Mouse (Mus musculus) ES-Bruce4 (cell line): ENCODE measurements at regions not wholly inside any gene's neighbourhood (a gene's known extent, or its start where the extent isn't known, plus 50 kb on each side); places are given as distances from the start of the nearest gene placed in this dataset.

Source experiments
- H3K27ac ChIP-seq: 2 replicates; pipeline ENCODE4 v1.5.1; 2012; ENCODE audit warnings: low read length, inconsistent platforms; ENCODE audit not compliant: insufficient read depth
- H3K27me3 ChIP-seq: 2 replicates; pipeline ENCODE4 v1.6.1; 2012; ENCODE audit warnings: mild to moderate bottlenecking, low read length, inconsistent platforms; ENCODE audit not compliant: control insufficient read depth, poor library complexity, insufficient read depth, severe bottlenecking
- H3K36me3 ChIP-seq: 2 replicates; pipeline ENCODE4 v1.6.1; 2012; ENCODE audit warnings: inconsistent platforms, mild to moderate bottlenecking, low read length, moderate library complexity; ENCODE audit not compliant: control insufficient read depth, poor library complexity, insufficient read depth, severe bottlenecking
- H3K4me1 ChIP-seq: one replicate; pipeline ENCODE4 v1.8.1; 2011; ENCODE audit warnings: low read length; ENCODE audit not compliant: control insufficient read depth, insufficient read depth
- H3K4me3 ChIP-seq: 2 replicates; pipeline ENCODE4 v1.5.1; 2011; ENCODE audit warnings: low read depth, mild to moderate bottlenecking, low read length
- H3K9ac ChIP-seq: 2 replicates; pipeline ENCODE4 v1.6.1; 2012; ENCODE audit warnings: low read depth, mild to moderate bottlenecking, inconsistent platforms; ENCODE audit not compliant: poor library complexity, severe bottlenecking
- H3K9me3 ChIP-seq: replicated peaks from 2 replicates; pipeline ENCODE4 v1.6.1; 2012; ENCODE audit warnings: mild to moderate bottlenecking, low read length, inconsistent platforms; ENCODE audit not compliant: control insufficient read depth, poor library complexity, insufficient read depth, severe bottlenecking
- CTCF ChIP-seq: IDR thresholded peaks from one replicate; pipeline ENCODE4 v1.8.1; 2011; ENCODE audit warnings: low read depth, low read length
- EP300 ChIP-seq: IDR thresholded peaks from 2 replicates; pipeline ENCODE4 v1.6.1; 2011; ENCODE audit warnings: low read depth, low read length; ENCODE audit not compliant: insufficient read depth
- POLR2A ChIP-seq: IDR thresholded peaks from one replicate; pipeline ENCODE4 v1.8.1; 2011; ENCODE audit warnings: low read length; ENCODE audit not compliant: insufficient read depth

DNA sequence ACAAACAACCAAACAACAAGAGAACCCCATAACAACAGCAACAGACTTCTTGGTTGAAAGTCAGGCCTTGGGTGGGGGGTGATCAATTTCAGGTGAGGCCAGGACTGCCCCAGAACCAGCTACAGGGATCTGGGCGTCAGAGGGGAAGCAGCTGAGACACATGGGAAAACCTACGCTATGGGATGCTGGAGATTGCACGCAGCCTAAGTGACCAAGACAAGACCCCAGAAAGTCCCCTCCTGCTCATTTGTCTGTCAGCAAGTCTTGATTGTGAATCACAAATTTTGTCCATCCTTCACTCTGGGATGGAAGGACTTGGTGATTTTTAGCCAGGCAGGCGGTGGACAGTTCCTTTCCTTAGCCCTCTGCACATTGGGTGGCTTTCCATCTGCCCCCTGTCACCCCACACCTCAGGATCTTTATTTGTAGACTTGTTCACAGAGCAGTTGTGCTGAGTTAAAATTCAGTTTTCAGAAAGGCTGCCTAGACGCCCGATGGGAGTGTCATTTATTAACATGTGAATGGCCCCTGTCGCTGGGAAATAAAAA is 330.9 kb upstream of the Dio3 start:
- Histone ChIP-seq H3K4me1 (peaks cover 18% of the 10 kb centered on the region), H3K4me3 (peak overlapping the region; percentile 9; the same call in 1 of the 2 replicates), H3K36me3 (no peaks in the 10 kb centered on the region), H3K9me3 (peaks cover 9% of the 10 kb centered on the region), H3K27me3 (no peaks in the 10 kb centered on the region), H3K27ac (peak overlapping the region; percentile 99), H3K9ac (peak overlapping the region; percentile 53)
- no peak for TF ChIP-seq EP300
- no peak for TF ChIP-seq CTCF
- no peak for TF ChIP-seq POLR2A

GRCm38 (mm10) chr12:109948434-109948984 is 330.4 kb upstream of the Dio3 start:
- Histone ChIP-seq H3K27me3 (no peaks in the 10 kb centered on the region), H3K4me1 (peaks cover 18% of the 10 kb centered on the region), H3K4me3 (peak overlapping the region; percentile 65), H3K9me3 (peaks cover 5% of the 10 kb centered on the region), H3K9ac (peak overlapping the region; percentile 59), H3K27ac (peak overlapping the region; percentile 99), H3K36me3 (no peaks in the 10 kb centered on the region)
- TF ChIP-seq CTCF (no peak), POLR2A (peak; percentile 33), EP300 (peak; percentile 96)

GRCm38 (mm10) chr12:109949231-109949965 is 329.5 kb upstream of the Dio3 start:
- peak overlapping the region; percentile 59 for H3K9ac ChIP-seq
- H3K4me3 ChIP-seq = peak overlapping the region; percentile 65
- H3K27me3 ChIP-seq = no peaks in the 10 kb centered on the region
- H3K4me1 ChIP-seq = peaks cover 18% of the 10 kb centered on the region
- TF ChIP-seq POLR2A (no peak), EP300 (peak; percentile 54; the same call in 1 of the 2 replicates)
- no peaks in the 10 kb centered on the region for H3K9me3 ChIP-seq
- H3K27ac ChIP-seq = peak overlapping the region; percentile 99
- H3K36me3 ChIP-seq = no peaks in the 10 kb centered on the region

- peak overlapping the region; percentile 59 for H3K9ac ChIP-seq
- H3K27me3 ChIP-seq = no peaks in the 10 kb centered on the region
- H3K36me3 ChIP-seq = no peaks in the 10 kb centered on the region
- TF ChIP-seq CTCF = peak; percentile 57
- peak; percentile 72; the same call in 1 of the 2 replicates for TF ChIP-seq EP300
- TF ChIP-seq POLR2A = no peak
- no peaks in the 10 kb centered on the region for H3K9me3 ChIP-seq
- peaks cover 16% of the 10 kb centered on the region for H3K4me1 ChIP-seq
- H3K4me3 ChIP-seq = no peak overlapping the region
- peak overlapping the region; percentile 3; the same call in 1 of the 2 replicates for H3K27ac ChIP-seq
These were observed 328.2 kb upstream of the Dio3 start for GRCm38 (mm10) chr12:109950632-109951031.

- TF ChIP-seq POLR2A = no peak
- no peak for TF ChIP-seq EP300
- TF ChIP-seq CTCF = no peak
- H3K36me3 ChIP-seq = no peaks in the 10 kb centered on the region
- H3K9me3 ChIP-seq = no peaks in the 10 kb centered on the region
- peaks cover 15% of the 10 kb centered on the region for H3K4me1 ChIP-seq
- peak overlapping the region; percentile 3; the same call in 1 of the 2 replicates for H3K27ac ChIP-seq
- 0 out of 2 replicates have a peak overlapping the region, but pooled peaks have one; percentile 16 for H3K9ac ChIP-seq
- H3K27me3 ChIP-seq = no peaks in the 10 kb centered on the region
- H3K4me3 ChIP-seq = no peak overlapping the region
These were observed 327.4 kb upstream of the Dio3 start for GRCm38 (mm10) chr12:109951473-109951872.
